Mouse (Mus musculus): ENCODE measurements at regions not wholly inside any gene's neighbourhood (a gene's known extent, or its start where the extent isn't known, plus 50 kb on each side); places are given as distances from the start of the nearest gene placed in this dataset.

DNA sequence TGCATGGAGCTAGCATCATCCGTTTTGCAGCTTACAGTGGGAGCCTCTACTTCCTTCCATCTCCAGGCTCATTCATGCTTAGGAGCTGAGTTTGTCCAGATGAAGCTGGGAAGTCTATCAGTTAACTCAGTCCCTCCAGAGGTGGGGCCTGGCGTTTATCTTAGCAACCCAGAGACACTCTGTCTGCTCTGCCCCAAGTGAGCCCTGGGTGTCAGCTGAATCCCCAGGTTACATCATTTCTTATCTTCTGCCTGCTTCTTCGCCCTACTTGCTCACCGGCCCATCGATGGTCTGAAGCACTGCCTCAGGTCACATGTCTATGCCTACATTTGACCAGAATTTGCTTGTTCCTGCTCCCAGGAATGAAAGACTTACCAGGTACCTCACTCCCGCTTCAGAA, 156.3 kb downstream of the Pik3r1 start:
- TF ChIP-seq CTCF (IDR thresholded peaks at IDR 0.05; ENCODE audit: low read depth, low read length) (no peak), POLR2A (IDR thresholded peaks at IDR 0.05; ENCODE audit: insufficient read depth, low read length) (no peak), EP300 (IDR thresholded peaks at IDR 0.05; ENCODE audit: insufficient read depth, low read depth, low read length) (no peak)

Measured in ES-Bruce4 (cell line).